Mouse (Mus musculus) c-Kit-positive CD71-positive TER-119-positive erythroid progenitor cells, embryonic 14.5 days (primary cell): ENCODE data around the gene Dab2ip.

Source experiments
- DNase-seq: peaks from one replicate; pipeline ENCODE4 v3.0.0-alpha.2; 2013; ENCODE audit warnings: low spot score

Gene Dab2ip

GRCm38 (mm10) chr2:35684735-35685312, 126.8 kb downstream of the Dab2ip start:
- no peak for DNase-seq

DNA sequence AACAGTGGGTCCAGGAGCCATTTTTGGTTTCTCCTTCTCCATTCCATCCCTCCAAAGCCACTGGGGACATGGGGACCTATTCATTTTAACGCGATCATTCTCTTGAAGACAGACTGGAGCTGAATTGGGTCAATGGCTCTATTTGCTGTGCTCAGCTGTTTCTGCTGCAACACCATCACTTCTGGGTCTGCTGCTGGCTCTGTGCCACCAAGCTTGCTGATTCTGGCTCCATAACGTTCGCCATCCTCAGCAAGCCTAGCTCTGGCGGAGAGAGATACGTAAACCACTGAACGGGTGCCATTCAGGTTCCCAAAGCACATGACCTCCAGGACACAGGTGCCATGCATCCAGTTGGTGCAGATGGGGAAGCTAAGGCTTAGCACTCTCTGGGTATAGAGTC, 128.0 kb downstream of the Dab2ip start:
- no peak for DNase-seq

DNA sequence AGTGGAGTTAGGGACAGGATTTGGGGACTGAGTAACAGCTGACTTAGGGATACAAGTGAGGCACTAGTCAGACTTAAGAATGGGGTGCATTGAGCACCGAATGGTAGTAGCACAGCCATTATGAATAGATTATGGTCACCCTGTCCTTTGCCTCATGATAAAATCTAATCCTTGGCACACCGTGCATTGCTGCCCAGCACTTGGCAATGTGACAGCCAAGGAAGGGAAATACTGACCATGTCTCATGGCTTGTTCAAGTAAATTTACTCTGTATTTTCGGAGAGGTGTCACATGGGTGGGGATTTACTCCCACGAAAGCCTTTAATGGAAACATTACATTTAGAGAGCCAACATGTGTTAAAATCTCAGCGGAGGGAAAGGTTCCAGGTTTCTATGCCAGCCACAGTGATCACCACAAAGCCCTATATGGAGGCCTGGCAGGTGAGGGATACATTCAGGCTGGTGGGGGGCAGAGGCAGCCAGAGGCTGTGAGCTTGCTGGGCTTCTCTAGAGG, 129.5 kb downstream of the Dab2ip start:
- no peak for DNase-seq

DNA sequence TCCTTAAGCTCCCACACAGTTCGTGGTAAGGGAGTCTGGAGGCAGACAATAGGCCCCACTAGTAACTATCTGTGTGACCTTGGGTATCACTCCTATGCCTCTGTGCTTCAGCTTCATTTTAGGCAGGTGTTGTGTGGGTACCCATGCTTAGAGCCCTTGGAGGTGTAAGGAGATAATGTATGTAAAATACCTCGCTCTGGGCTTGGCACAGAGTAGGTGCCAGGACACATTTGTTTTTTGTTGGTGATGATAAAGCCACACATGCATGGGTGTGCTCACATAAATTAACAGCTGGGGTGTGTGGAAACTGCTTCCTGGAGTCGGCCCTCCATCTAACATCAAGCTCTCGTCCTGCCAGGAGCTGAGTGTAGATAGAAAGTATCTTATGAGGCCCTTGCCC, 130.1 kb downstream of the Dab2ip start:
- DNase-seq = no peak

- no peak for DNase-seq
Observed at GRCm38 (mm10) chr2:35688581-35688980, 130.5 kb downstream of the Dab2ip start.

GRCm38 (mm10) chr2:35689881-35690280, 131.8 kb downstream of the Dab2ip start:
- DNase-seq = no peak

- DNase-seq = peak; percentile 10
Observed at GRCm38 (mm10) chr2:35691257-35692049, 133.4 kb downstream of the Dab2ip start.

- DNase-seq = no peak
Observed at GRCm38 (mm10) chr2:35692272-35692900, 134.3 kb downstream of the Dab2ip start.

DNA sequence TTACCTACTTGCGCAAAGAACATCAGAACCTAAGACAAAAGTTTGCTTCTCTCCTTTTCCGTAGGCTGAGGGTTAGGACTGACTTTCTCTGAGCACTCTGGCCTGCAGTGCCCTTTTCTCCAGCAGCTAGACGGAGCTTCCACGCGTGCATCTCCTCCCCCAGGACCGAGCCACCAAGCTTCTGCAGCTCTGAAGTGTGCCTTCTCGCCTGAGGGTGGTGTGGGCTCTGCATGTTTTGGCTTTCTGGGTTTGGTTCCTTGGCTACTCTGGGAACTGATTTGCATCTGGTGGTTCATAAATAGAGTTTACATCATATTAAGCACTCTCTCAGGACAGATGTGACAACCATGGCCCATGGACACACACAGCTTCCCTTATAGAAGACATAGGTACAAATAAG, 135.0 kb downstream of the Dab2ip start:
- DNase-seq = no peak

- DNase-seq = no peak
Observed at GRCm38 (mm10) chr2:35694111-35694510, 136.0 kb downstream of the Dab2ip start.

DNA sequence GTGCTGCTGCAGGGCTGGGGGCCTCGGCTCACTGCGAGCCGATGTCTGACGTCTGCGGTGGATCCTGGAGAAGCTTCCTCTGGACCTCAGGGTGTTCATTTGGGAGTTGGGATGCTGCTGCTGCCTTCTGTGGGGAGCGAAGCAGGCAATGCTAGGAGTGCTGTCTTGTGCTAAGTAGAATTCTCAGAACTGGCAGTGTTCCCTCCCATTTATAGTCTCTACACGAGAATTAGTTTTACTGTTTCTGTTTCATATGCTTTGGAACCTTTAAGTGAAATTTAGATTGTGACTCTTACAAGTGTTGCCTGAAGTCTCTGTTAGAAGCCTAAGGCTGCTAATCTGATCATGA, 138.1 kb downstream of the Dab2ip start:
- DNase-seq = no peak

GRCm38 (mm10) chr2:35696542-35697391, 138.7 kb downstream of the Dab2ip start:
- DNase-seq = no peak

DNA sequence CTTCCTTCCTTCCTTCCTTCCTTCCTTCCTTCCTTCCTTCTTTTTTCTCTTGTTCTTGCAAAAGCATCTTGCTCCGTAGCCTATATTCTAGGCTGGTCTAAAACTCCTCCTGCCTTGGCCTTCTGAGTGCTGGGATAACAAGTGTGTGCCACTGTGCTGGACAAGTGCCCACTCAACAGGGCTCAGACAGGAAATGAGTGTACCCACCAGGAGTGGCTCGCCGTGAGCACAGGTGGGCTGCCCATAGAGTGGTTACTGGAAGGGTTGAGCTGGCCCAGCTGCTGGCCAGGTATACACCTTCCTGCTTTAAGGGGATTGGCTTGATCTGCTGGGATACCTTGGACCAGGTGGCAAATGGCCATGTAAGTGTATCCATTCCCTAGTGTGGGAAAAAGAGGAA, 139.7 kb downstream of the Dab2ip start:
- no peak for DNase-seq

GRCm38 (mm10) chr2:35700966-35701365, 142.9 kb downstream of the Dab2ip start:
- DNase-seq = no peak

DNA sequence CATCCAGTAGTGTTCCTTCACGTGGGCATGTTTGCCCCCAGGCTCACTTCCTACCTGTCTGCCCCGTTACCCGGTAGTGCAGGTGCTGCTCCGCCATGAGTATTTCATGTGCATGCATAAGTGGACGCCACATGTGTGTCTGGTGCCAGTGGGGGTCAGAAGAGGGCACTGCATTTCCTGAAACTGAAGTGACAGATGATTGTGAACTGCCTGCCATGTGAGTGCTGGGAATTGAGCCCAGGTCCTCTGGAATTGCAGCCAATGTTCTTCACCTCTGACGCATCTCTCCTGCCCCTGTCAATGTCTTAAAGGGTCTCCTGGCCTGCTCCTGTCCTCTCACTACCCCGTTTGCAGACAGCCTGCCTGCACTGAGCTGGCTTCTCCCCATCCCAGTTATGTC, 143.9 kb downstream of the Dab2ip start:
- no peak for DNase-seq

DNA sequence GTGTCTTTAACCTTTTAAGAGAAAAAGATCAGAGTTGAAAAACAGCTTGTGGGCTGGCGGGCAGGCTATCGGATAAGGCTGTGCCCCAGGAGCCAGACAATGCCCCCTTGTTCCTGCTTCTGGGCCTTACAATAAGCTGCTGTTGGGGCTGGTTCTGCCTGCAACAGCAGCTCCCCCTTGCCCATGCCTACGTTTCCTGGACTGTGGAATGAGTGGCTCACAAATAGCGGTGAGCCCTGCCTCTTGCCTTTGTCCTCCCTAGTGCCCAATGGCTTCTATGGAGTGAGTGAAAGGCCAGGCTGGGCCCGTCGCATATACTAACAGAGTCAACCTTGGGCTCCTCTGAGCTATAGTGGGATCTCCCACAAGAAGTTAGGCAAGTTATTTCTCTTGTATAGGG, 144.5 kb downstream of the Dab2ip start:
- DNase-seq = no peak

GRCm38 (mm10) chr2:35703241-35703640, 145.2 kb downstream of the Dab2ip start:
- DNase-seq = no peak

DNA sequence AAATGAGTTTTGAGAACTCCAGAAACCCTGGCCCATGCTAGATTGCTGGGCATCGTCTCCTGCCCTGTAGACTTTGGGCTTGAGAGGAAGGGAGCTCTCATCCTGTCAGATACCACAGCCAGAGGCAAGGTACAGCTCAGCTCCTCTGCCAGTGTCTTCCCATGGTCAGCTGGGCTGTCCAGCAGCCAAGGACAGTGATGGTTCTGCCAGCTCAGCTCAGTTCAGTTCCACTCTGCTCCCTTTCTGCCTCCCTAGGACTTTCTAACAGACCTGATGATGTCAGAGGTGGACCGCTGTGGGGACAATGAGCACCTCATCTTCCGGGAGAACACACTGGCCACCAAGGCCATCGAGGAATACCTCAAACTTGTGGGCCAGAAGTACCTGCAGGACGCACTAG, 154.5 kb downstream of the Dab2ip start:
- no peak for DNase-seq

GRCm38 (mm10) chr2:35713460-35713859, 155.4 kb downstream of the Dab2ip start:
- DNase-seq = no peak

- no peak for DNase-seq
Observed at GRCm38 (mm10) chr2:35714742-35715167, 156.7 kb downstream of the Dab2ip start.

DNA sequence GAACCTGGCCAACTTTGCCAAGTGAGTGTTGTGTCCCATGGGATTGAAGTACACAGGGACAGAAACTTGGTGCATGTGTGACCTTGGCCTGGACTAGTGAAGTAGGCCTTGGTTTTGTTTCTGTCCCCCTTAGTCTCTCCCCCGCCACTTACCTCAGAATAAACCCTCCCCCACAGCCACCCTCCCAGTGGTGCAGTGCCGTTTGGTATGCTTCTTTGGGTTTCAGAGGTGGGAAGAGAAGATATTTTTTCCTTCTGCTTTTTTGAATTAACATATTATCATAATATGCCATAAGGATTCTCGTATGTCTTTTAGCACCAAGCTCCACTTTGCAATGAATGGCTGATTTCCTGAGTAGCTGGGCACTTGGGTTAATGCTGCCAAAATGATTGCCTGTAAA, 157.4 kb downstream of the Dab2ip start:
- no peak for DNase-seq

DNA sequence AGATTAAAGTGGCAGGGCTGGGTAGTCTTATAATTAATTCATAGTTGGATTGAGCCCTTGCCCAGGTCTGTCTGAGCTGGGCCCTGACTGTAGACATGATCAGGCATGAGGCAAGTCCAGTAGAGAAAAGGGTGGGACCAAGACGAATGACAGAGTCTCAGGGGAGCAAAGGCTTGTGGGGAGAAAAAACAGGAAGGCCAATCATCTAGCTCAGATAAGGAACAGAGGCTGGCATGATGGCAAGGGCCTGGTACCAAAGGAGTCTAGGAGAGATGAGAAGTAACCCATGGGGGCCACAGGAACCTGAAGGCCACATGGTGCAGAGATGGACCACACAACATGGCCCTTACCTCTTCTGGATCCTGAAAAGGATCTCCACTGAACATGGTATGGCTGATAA, 158.1 kb downstream of the Dab2ip start:
- DNase-seq = no peak
